Mouse (Mus musculus): ENCODE data around the gene Zfp534. TPM values are rescaled to one million over a fixed set of nuclear protein-coding genes. Genes with fewer than 3 reads are reported as not detected.
A peak's percentile ranks its signal among the peaks of the same experiment; 100 is the strongest.
"Not testable (repeated sequence)": the region's sequence is repeated elsewhere in the genome, so short reads cannot be mapped to it uniquely, and the experiment has no call there.

Gene Zfp534
- polyA plus RNA-seq (2014; fragmentation: Nextera tagmentation; extraction: Ambion mirVana): not detected in 2 replicates

GRCm38 (mm10) chr4:147702453-147702852 is at the start of gene Zfp534:
Gene Zfp534, minus strand, starts transcription at chr4:147702553.
- not testable (repeated sequence) for H3K4me1 ChIP-seq (ENCODE audit: control insufficient read depth, insufficient read depth, low read length); H3K4me2 ChIP-seq (ENCODE audit: low read length); H3K9ac ChIP-seq (ENCODE audit: low read length); H3K9me3 ChIP-seq (replicated peaks; ENCODE audit: control insufficient read depth, low read length); H3K4me3 ChIP-seq (ENCODE audit: low read depth, low read length); DNase-seq (ENCODE audit: low spot score); H3K36me3 ChIP-seq (ENCODE audit: control insufficient read depth, insufficient read depth, low read length); ATAC-seq; H3K27me3 ChIP-seq (replicated peaks; ENCODE audit: control insufficient read depth, insufficient read depth, low read length); H3K27ac ChIP-seq (ENCODE audit: low read depth, low read length)
- WGBS: 60% methylated on average over 2 of the region's 3 CpGs

- not testable (repeated sequence) for H3K4me1 ChIP-seq (ENCODE audit: control insufficient read depth, insufficient read depth, low read length); H3K9me3 ChIP-seq (replicated peaks; ENCODE audit: control insufficient read depth, low read length); H3K27ac ChIP-seq (ENCODE audit: low read depth, low read length); H3K4me2 ChIP-seq (ENCODE audit: low read length); H3K27me3 ChIP-seq (replicated peaks; ENCODE audit: control insufficient read depth, insufficient read depth, low read length); ATAC-seq; DNase-seq (ENCODE audit: low spot score); H3K4me3 ChIP-seq (ENCODE audit: low read depth, low read length); H3K9ac ChIP-seq (ENCODE audit: low read length); H3K36me3 ChIP-seq (ENCODE audit: control insufficient read depth, insufficient read depth, low read length)
- WGBS: 93% methylated on average over 14 of the region's 15 CpGs
Measured at GRCm38 (mm10) chr4:147746255-147746654, 43.9 kb upstream of the Zfp534 start.

- H3K36me3 ChIP-seq (ENCODE audit: control insufficient read depth, insufficient read depth, low read length); ATAC-seq: not testable (repeated sequence)
- WGBS: 38% methylated on average over 56 of the region's 63 CpGs
Measured at GRCm38 (mm10) chr4:147738636-147739369, 36.5 kb upstream of the Zfp534 start.

GRCm38 (mm10) chr4:147655245-147655644 is 47.1 kb downstream of the Zfp534 start:
- H3K27ac ChIP-seq (ENCODE audit: low read depth, low read length); H3K9ac ChIP-seq (ENCODE audit: low read length); H3K4me3 ChIP-seq (ENCODE audit: low read depth, low read length); H3K27me3 ChIP-seq (replicated peaks; ENCODE audit: control insufficient read depth, insufficient read depth, low read length); ATAC-seq; H3K4me2 ChIP-seq (ENCODE audit: low read length); H3K4me1 ChIP-seq (ENCODE audit: control insufficient read depth, insufficient read depth, low read length); DNase-seq (ENCODE audit: low spot score); H3K9me3 ChIP-seq (replicated peaks; ENCODE audit: control insufficient read depth, low read length); H3K36me3 ChIP-seq (ENCODE audit: control insufficient read depth, insufficient read depth, low read length): not testable (repeated sequence)
- WGBS: 88% methylated on average over 4 of the region's 5 CpGs

More at GRCm38 (mm10) chr4:147738636-147739369, 36.5 kb upstream of the Zfp534 start:
- not testable (repeated sequence) for H3K9me3 ChIP-seq (replicated peaks; ENCODE audit: control insufficient read depth, low read length); H3K27me3 ChIP-seq (replicated peaks; ENCODE audit: control insufficient read depth, insufficient read depth, low read length); H3K9ac ChIP-seq (ENCODE audit: low read length); H3K4me1 ChIP-seq (ENCODE audit: control insufficient read depth, insufficient read depth, low read length); H3K27ac ChIP-seq (ENCODE audit: low read depth, low read length)
- Histone ChIP-seq H3K4me3 (ENCODE audit: low read depth, low read length) (peak overlapping the region; percentile 21; the same call in 1 of the 2 replicates), H3K4me2 (ENCODE audit: low read length) (peak overlapping the region; percentile 36)
- peak; percentile 0 for DNase-seq (ENCODE audit: low spot score)

GRCm38 (mm10) chr4:147647407-147647806 is 54.9 kb downstream of the Zfp534 start:
- ATAC-seq; H3K27ac ChIP-seq (ENCODE audit: low read depth, low read length); H3K4me2 ChIP-seq (ENCODE audit: low read length); DNase-seq (ENCODE audit: low spot score); H3K27me3 ChIP-seq (replicated peaks; ENCODE audit: control insufficient read depth, insufficient read depth, low read length); H3K9ac ChIP-seq (ENCODE audit: low read length); H3K4me1 ChIP-seq (ENCODE audit: control insufficient read depth, insufficient read depth, low read length); H3K36me3 ChIP-seq (ENCODE audit: control insufficient read depth, insufficient read depth, low read length); H3K4me3 ChIP-seq (ENCODE audit: low read depth, low read length); H3K9me3 ChIP-seq (replicated peaks; ENCODE audit: control insufficient read depth, low read length): not testable (repeated sequence)
- WGBS: no CpG with 5 or more reads among the region's 3 CpGs

GRCm38 (mm10) chr4:147642413-147642812 is 59.9 kb downstream of the Zfp534 start, which contains the start of gene Zfp979:
Gene Zfp979, minus strand, starts transcription at chr4:147642513.
- not testable (repeated sequence) for H3K4me3 ChIP-seq (ENCODE audit: low read depth, low read length); H3K27ac ChIP-seq (ENCODE audit: low read depth, low read length); H3K9ac ChIP-seq (ENCODE audit: low read length); H3K4me2 ChIP-seq (ENCODE audit: low read length); H3K9me3 ChIP-seq (replicated peaks; ENCODE audit: control insufficient read depth, low read length); H3K36me3 ChIP-seq (ENCODE audit: control insufficient read depth, insufficient read depth, low read length); H3K4me1 ChIP-seq (ENCODE audit: control insufficient read depth, insufficient read depth, low read length); ATAC-seq; H3K27me3 ChIP-seq (replicated peaks; ENCODE audit: control insufficient read depth, insufficient read depth, low read length); DNase-seq (ENCODE audit: low spot score)
- no CpG with 5 or more reads among the region's 6 CpGs for WGBS

- not testable (repeated sequence) for DNase-seq (ENCODE audit: low spot score); H3K27me3 ChIP-seq (replicated peaks; ENCODE audit: control insufficient read depth, insufficient read depth, low read length); H3K27ac ChIP-seq (ENCODE audit: low read depth, low read length); H3K36me3 ChIP-seq (ENCODE audit: control insufficient read depth, insufficient read depth, low read length); H3K9me3 ChIP-seq (replicated peaks; ENCODE audit: control insufficient read depth, low read length); H3K4me2 ChIP-seq (ENCODE audit: low read length); H3K9ac ChIP-seq (ENCODE audit: low read length); H3K4me3 ChIP-seq (ENCODE audit: low read depth, low read length); H3K4me1 ChIP-seq (ENCODE audit: control insufficient read depth, insufficient read depth, low read length); ATAC-seq
- WGBS: 45% methylated on average over 2 of the region's 3 CpGs
Measured at GRCm38 (mm10) chr4:147641932-147642331, 60.4 kb downstream of the Zfp534 start.

- H3K27me3 ChIP-seq (replicated peaks; ENCODE audit: control insufficient read depth, insufficient read depth, low read length); ATAC-seq; H3K9ac ChIP-seq (ENCODE audit: low read length); H3K4me1 ChIP-seq (ENCODE audit: control insufficient read depth, insufficient read depth, low read length); H3K36me3 ChIP-seq (ENCODE audit: control insufficient read depth, insufficient read depth, low read length); H3K4me3 ChIP-seq (ENCODE audit: low read depth, low read length); H3K9me3 ChIP-seq (replicated peaks; ENCODE audit: control insufficient read depth, low read length); H3K27ac ChIP-seq (ENCODE audit: low read depth, low read length); DNase-seq (ENCODE audit: low spot score); H3K4me2 ChIP-seq (ENCODE audit: low read length): not testable (repeated sequence)
- no CpG with 5 or more reads among the region's 2 CpGs for WGBS
Measured at GRCm38 (mm10) chr4:147633818-147634262, 68.5 kb downstream of the Zfp534 start.
